ENCODE assay signal across 8 mouse cellular contexts in the genomic region with DNA sequence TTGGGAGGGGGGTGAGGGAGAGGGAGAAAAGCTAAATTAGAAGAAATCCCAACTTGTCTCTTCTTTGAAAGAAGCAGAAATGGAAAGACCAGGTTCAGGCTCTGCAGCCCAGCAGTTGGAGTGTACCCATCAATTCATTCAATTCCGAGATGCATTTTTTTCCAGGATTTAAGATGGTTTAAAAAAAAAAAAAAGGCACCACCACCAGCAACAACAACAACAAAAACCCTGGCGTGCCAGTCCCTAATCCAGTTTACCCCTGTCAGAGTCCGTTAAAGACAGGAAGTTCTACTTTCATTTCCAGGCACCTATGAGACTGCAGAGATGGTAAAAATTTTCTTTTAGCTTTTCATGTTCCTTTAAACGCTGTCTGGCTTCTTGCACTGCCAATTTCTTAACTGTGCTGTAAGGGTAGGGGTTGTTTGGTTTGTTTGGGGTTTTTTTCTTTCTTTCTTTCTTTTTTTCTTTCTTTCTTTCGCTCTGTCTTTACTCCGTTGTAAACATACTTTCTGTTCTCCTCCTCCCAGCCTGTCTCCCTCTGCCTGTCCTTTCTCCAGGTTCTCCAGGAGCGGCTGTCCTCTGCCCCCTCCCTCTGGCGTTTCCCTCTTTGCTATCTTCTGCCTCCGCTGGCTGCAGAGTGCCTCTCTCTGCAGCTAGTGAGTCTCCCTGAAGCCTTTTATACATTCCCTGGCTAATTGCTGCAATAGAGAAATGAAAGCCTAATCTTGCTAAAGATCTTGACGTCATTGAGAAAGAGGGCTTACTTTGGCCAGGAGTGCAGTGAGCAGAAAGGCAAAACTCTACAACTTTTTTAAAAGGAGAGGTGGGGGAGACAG. TPM values are rescaled to one million over a fixed set of nuclear protein-coding genes. Genes with fewer than 3 reads are reported as not detected.
DNase-seq lines count a peak whose midpoint lies in the region; ATAC-seq and TF ChIP-seq lines count a peak whose summit lies in the region.

A gene (minus strand): TSS at position 51 of the 836 bp plus-strand sequence.

- DNase-seq in liver, embryonic 11.5 days (ENCODE audit: low spot score), result no peak
- no peak for DNase-seq in liver
- no peak for DNase-seq in adrenal gland, adult 18-20 months (ENCODE audit: low spot score in 2 of 2)
- DNase-seq in heart, postnatal 10 days, result peak; percentile 38 to 44
- no peak for DNase-seq in limb, embryonic 11.5 days (ENCODE audit: low spot score)
- DNase-seq in right cerebral cortex, adult 2 months (ENCODE audit: low spot score in 2 of 2), result peak; percentile 20 to 37
- DNase-seq in T-cell, adult 2 months (ENCODE audit: low spot score), result no peak

- no peaks in the 10 kb centered on the region for H3K9me3 ChIP-seq in liver, embryonic 11.5 days (ENCODE audit: control insufficient read depth, low read length)
- no peaks in the 10 kb centered on the region for H3K9me3 ChIP-seq in limb, embryonic 11.5 days (ENCODE audit: control insufficient read depth, low read length)

- peak; percentile 55 for TF ChIP-seq POLR2A in cortical plate, adult 2 months (IDR thresholded peaks at IDR 0.05; ENCODE audit: extremely low read depth, insufficient read depth, low read length)

- H3K4me2 ChIP-seq in liver, embryonic 11.5 days, result peak within 1 kb of the TSS; percentile 39
- H3K4me2 ChIP-seq in limb, embryonic 11.5 days (ENCODE audit: low read depth, severe bottlenecking), result peak within 1 kb of the TSS; percentile 15

- ATAC-seq in liver, embryonic 11.5 days (replicated peaks; ENCODE audit: low FRiP score), result no peak
- ATAC-seq in limb, embryonic 11.5 days (ENCODE audit: insufficient number of reproducible peaks, low FRiP score, low TSS enrichment, low read depth), result no peak

- no peak within 1 kb of the TSS for H3K9ac ChIP-seq in liver, embryonic 11.5 days (ENCODE audit: low read depth, low read length)
- H3K9ac ChIP-seq in limb, embryonic 11.5 days (ENCODE audit: low read length), result no peak within 1 kb of the TSS

- H3K36me3 ChIP-seq in liver, embryonic 11.5 days (ENCODE audit: control insufficient read depth, insufficient read depth, low read length), result no peaks in the 10 kb centered on the region
- H3K36me3 ChIP-seq in limb, embryonic 11.5 days (ENCODE audit: control insufficient read depth, insufficient read depth, low read length), result no peaks in the 10 kb centered on the region

- no peak within 1 kb of the TSS for H3K27ac ChIP-seq in liver, embryonic 11.5 days (ENCODE audit: low read depth, low read length)
- H3K27ac ChIP-seq in cortical plate, adult 2 months (ENCODE audit: insufficient read depth, low read length), result peak within 1 kb of the TSS; percentile 66
- H3K27ac ChIP-seq in limb, embryonic 11.5 days (replicated peaks; ENCODE audit: low read depth, low read length), result no peak within 1 kb of the TSS

- intact Hi-C loops in heart, postnatal 10 days (cut with DNase I), result loop anchor here (5.0 to 10.0 kb wide), 2 partner anchors 164 to 174 kb away; no protein-coding TSS in a partner anchor

- H3K4me3 ChIP-seq in liver, embryonic 11.5 days (ENCODE audit: low read depth, low read length), result no peak within 1 kb of the TSS
- H3K4me3 ChIP-seq in cortical plate, adult 2 months (ENCODE audit: insufficient read depth, low read length), result peak within 1 kb of the TSS; percentile 47
- H3K4me3 ChIP-seq in limb, embryonic 11.5 days (ENCODE audit: low read depth, low read length), result no peak within 1 kb of the TSS

- 23% methylated on average over 10 of the region's 10 CpGs for WGBS in liver, embryonic 11.5 days
- 20% methylated on average over 10 of the region's 10 CpGs for WGBS in limb, embryonic 11.5 days

- no peak for TF ChIP-seq CTCF in cortical plate, adult 2 months (IDR thresholded peaks at IDR 0.05; ENCODE audit: extremely low read depth, insufficient read depth, low read length)

- H3K27me3 ChIP-seq in liver, embryonic 11.5 days (replicated peaks; ENCODE audit: control insufficient read depth, insufficient read depth, low read length), result no peaks in the 10 kb centered on the region
- no peaks in the 10 kb centered on the region for H3K27me3 ChIP-seq in limb, embryonic 11.5 days (ENCODE audit: control insufficient read depth, insufficient read depth, low read length)

- H3K4me1 ChIP-seq in liver, embryonic 11.5 days (replicated peaks; ENCODE audit: control insufficient read depth, insufficient read depth, low read length), result no peaks in the 10 kb centered on the region
- no peaks in the 10 kb centered on the region for H3K4me1 ChIP-seq in cortical plate, adult 2 months (ENCODE audit: control insufficient read depth, insufficient read depth, low read length)
- H3K4me1 ChIP-seq in limb, embryonic 11.5 days (ENCODE audit: control insufficient read depth, insufficient read depth, low read length), result no peaks in the 10 kb centered on the region

RNA-seq across cellular contexts. Expression of the gene that starts here (rescaled TPM):
- polyA plus RNA-seq in liver, embryonic 11.5 days (2014; fragmentation: Nextera tagmentation; extraction: Ambion mirVana), result 0.09 TPM in 1 of 2 replicates, not detected in the other
- 10 to 100 TPM; 41.7 to 48.9 TPM for total RNA-seq in adrenal gland, adult 18-20 months (2021)
- polyA plus RNA-seq in cortical plate, adult 2 months (2012; rRNA removed), result 30.8 and 33.8 TPM in 2 replicates
- total RNA-seq in heart, postnatal 10 days (2021), result 10 to 100 TPM in 1 of 2 experiments, 1 to 10 TPM in 1; 2.7 to 13.6 TPM
- 0.03 and 0.28 TPM in 2 replicates for polyA plus RNA-seq in limb, embryonic 11.5 days (2014; fragmentation: Nextera tagmentation; extraction: Ambion mirVana)

Comparison
In these comparisons a context has a peak if more than half of its experiments do, and no peak if none do; other contexts are left out.
1. RNA of the gene that starts here (polyA plus RNA-seq): 30.8 to 33.8 TPM in cortical plate, adult 2 months; 0.03 to 0.28 TPM in limb, embryonic 11.5 days and 0.09 TPM in liver, embryonic 11.5 days; every median in the first group is over 10 times any median in the second.
2. DNase-seq: peak in heart, postnatal 10 days (2 of 2) and right cerebral cortex, adult 2 months (2 of 2); none in liver, embryonic 11.5 days (single experiment), liver (single experiment), adrenal gland, adult 18-20 months (0 of 2), limb, embryonic 11.5 days (single experiment) and T-cell, adult 2 months (single experiment).